Mouse (Mus musculus) layer of hippocampus, adult 2 months (tissue): ENCODE measurements around the gene Vma21-ps. TPM values are rescaled to one million over a fixed set of nuclear protein-coding genes. Genes with fewer than 3 reads are reported as not detected.
"Not testable (repeated sequence)": the region's sequence is repeated elsewhere in the genome, so short reads cannot be mapped to it uniquely, and the experiment has no call there.

Source experiments
- DNase-seq, 2 experiments: peaks; one replicate each; pipeline ENCODE4 v3.0.0; 2022; ENCODE audit warnings: low spot score in 2 of 2
- H3K27ac ChIP-seq: fragments of 200-600 bp; 2 replicates; pipeline ENCODE4 v1.8.1; 2022
- H3K4me3 ChIP-seq: fragments of 200-600 bp; 2 replicates; pipeline ENCODE4 v1.8.1; 2022; ENCODE audit warnings: mild to moderate bottlenecking
- CTCF ChIP-seq: fragments of 200-600 bp; conservative IDR thresholded peaks from 2 replicates; pipeline ENCODE4 v1.8.1; 2022; ENCODE audit warnings: antibody characterized with exemption, mild to moderate bottlenecking, moderate library complexity
- long read RNA-seq, 2 experiments: library from polyadenylated mRNA; stranded (forward); transcript quantifications; one replicate each; pipeline ENCODE4 v2.0.0; 2021; ENCODE audit warnings: borderline mapping rate in 2 of 2
- total RNA-seq, 2 experiments: library from RNA; stranded (reverse); gene quantifications; 2 replicates each; pipeline ENCODE4 v1.2.3; 2021

Gene Vma21-ps
- total RNA-seq, result not detected
- long read RNA-seq, experiment 1, result 0 reads
- long read RNA-seq, experiment 2, result 0 reads

DNA sequence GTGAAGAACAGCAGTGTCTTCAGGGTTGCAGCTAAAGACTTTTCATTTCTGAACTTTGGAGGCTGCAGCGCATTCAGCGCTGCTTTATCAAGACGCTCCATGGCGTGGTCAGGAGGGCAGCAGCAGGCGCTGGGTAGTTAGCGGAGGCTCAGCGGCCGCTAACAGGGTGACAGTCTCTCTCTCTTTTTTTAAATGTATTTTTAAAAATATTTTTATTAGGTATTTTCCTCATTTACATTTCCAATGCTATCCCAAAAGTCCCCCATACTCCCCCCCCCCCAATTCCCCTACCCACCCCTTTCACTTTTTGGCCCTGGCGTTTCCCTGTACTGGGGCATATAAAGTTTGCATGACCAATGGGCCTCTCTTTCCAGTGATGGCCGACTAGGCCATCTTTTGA lies at the start of gene Vma21-ps:
Gene Vma21-ps (minus strand): TSS at position 101 of the 400 bp plus-strand sequence.
- not testable (repeated sequence) for H3K27ac ChIP-seq, H3K4me3 ChIP-seq, DNase-seq

DNA sequence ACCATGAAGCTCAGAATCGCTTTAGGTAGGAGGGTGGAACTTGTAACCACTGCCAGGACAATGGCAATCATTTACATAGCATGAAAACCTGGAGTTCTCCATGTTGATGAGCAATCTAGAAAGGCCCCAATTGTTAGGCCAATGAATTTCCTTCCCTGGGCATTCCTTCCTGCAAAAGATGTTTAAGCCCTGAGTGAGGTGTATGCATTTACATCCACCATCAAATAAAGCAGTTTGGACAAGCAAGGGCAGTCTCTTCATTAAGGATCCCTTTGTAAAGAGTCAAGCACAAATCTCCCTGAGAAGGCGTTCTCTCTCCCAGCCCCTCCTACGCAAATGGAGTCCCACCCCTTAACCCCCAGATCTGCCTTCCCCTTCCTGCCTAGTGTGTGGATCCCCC lies 46.0 kb upstream of the Vma21-ps start:
- Histone ChIP-seq H3K4me3 (no peak overlapping the region), H3K27ac (no peak overlapping the region)
- no peak for DNase-seq
- no peak for TF ChIP-seq CTCF

DNA sequence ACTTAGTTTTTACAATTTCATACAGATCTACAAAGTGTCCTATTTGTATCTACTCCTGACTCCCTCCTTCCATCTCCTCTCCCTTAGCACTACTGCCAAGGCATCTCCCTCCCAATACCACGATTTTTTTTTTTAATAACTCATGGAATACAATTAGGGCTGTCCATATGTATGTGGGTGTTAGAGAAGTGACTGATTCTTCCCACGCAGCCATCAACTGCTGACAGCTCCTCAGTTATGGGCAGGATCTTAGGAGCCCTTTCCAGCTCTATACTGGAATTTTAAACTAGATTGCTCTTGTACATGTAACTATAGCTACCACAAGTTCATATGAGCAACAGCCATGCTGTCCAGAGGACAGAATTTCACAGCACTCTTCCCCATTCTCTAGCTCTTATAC lies 33.6 kb upstream of the Vma21-ps start:
- no peak for TF ChIP-seq CTCF
- Histone ChIP-seq H3K4me3 (no peak overlapping the region), H3K27ac (peak overlapping the region; percentile 71)
- peak in 1 of 2 experiments; percentile 58 for DNase-seq

DNA sequence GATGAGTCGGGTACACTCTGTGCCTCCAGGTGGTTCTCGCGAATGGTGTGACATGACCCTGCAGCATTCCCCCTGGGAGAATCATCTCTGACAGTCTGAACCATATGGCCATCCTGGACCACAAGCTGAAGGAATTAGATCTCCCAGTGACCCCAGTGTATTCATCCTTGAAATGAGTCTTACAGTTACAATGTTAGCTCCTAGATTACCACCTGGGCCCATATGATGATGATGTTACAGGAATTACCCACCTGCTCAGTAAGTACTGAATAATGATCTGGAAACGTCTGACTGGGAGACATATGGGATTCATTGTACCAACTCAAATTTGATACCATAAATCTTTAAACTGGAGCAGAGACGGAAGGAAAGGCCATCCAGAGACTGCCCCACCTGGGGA lies 29.4 kb upstream of the Vma21-ps start:
- no peak for DNase-seq
- Histone ChIP-seq H3K4me3 (no peak overlapping the region), H3K27ac (no peak overlapping the region)
- TF ChIP-seq CTCF, result no peak

DNA sequence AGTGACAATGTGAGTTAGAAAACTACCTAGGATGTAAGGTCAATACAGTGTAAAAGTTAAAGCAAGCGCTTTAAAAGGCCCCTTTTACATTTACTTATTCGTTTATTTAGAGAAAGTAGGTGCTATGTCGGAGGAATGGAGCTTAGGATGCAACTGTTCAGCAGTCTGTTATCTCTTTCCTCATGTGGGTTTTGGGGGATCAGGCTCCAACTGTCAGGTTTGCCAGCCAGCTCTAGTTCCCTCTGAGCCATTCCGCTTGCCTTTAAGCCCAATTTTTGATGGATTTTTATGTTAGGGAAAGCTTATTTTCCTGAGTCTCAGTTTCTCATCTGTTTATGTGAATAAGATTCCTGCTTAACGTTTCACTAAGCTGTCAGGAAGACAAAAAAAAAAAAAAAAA lies 22.3 kb upstream of the Vma21-ps start:
- TF ChIP-seq CTCF, result no peak
- DNase-seq, result peak; percentile 55 to 72
- Histone ChIP-seq H3K4me3 (no peak overlapping the region), H3K27ac (peak overlapping the region; percentile 89)

DNA sequence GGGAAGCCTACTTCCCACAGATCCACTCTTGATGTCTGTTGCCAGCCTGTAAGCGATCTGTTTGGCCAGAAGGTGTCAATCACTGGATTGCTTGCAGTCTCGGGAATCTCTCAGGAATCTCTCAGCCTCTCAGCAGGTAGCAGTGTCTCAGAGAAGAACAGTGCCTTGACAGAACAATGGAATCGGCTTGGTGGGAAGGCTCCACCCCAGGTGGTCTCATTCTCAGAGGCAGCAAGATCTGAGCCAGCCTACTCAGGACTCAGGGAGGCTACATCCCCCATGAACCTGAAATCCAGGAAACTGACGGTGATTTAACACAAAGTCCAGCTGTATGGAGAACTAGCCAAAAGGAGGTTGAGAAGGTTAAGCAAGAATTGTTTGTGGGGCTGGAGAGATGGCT lies 20.5 kb upstream of the Vma21-ps start:
- DNase-seq, result peak in 1 of 2 experiments; percentile 24
- H3K4me3 ChIP-seq, result no peak overlapping the region
- TF ChIP-seq CTCF, result no peak
- peak overlapping the region; percentile 88 for H3K27ac ChIP-seq

DNA sequence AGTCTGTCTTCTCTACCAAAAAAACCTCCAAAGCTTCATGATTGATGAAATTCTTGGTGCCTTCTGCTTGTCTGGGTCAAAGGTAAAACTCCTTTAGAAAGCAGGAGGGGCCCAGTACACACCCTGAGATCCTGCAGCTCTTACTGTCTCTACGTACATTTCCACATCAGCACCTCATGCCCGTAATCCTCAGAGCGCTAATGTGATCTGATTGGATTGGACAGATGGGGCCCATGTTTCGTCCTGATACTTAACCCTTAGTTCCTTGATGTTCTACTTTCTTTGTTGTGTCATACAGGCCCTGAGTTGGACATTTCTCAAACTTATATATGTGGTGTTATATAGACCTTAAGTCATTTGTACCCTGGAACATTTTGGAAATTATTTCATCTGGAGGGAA lies 9.6 kb downstream of the Vma21-ps start:
- H3K27ac ChIP-seq, result no peak overlapping the region
- no peak for DNase-seq
- no peak for TF ChIP-seq CTCF
- no peak overlapping the region for H3K4me3 ChIP-seq

DNA sequence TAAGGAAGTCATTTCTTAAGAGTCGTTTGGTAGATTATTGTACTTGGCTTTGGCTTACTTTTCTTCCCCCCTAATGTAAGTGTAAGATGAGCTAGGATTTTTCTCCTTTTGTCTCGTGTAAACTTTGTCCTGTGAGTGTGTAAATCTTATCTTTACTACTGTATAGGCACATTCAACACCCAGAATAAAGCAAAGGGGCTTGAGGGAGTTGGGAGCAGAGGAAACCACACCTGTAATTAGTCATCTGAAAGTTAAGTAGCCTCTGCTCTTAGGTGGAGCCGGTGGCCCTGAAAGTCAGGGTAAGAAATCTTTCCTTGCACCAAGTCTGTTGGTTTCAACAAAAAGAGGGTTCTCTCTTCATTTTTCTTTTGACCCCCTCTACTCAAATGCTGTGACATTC lies 23.6 kb downstream of the Vma21-ps start:
- no peak for TF ChIP-seq CTCF

DNA sequence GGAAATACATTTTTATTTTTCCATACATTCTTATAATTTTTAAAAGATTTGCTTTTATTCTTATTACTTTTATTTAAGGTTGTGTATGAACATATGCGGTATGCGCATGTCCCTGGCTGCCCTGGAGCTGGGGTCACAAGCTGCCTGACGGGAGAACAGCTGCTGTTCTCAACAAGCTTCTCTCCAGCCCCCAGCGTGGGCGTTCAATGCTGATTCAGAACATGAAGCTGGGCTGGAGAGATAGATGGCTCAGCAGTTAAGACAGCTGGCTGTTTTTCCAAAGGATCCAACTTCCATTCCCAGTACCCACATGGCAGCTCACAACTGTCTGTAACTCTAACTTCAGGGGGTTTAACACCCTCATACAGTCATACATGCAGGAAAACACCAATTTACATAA lies 35.7 kb downstream of the Vma21-ps start:
- TF ChIP-seq CTCF, result no peak
- no peak overlapping the region for H3K4me3 ChIP-seq
- peak overlapping the region; percentile 68 for H3K27ac ChIP-seq
- DNase-seq, result peak; percentile 60 to 67

More for the DNA sequence above, 23.6 kb downstream of the Vma21-ps start:
- H3K4me3 ChIP-seq, result no peak overlapping the region
- no peak overlapping the region for H3K27ac ChIP-seq
- DNase-seq, result no peak

DNA sequence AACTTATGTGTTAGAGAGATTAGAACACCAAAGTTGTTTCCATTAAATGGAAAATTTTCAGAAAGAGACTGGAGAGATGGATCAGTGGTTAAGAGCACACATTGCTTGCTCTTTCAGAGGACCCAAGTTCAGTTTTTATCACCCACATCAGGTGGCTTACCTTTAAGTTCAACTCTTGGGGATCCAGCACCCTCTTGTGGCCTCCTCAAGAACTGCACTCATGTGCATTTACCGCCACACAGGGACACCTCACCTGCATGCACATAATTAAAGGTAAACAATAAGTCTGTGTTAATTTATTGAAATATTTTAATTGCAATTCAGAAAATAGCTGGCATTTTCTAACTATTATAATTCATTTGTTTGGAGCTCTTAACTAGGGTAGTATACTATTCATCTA lies 37.3 kb downstream of the Vma21-ps start:
- Histone ChIP-seq H3K4me3 (no peak overlapping the region), H3K27ac (no peak overlapping the region)
- DNase-seq, result no peak
- peak; percentile 71 for TF ChIP-seq CTCF

Other genes starting within 250 kb of the Vma21-ps start
- 10 to 100 TPM; 11.0 to 12.2 TPM for gene Smc2, start 58.0 kb downstream of the Vma21-ps start, total RNA-seq
- not detected for gene Toporsl, start 99.0 kb upstream of the Vma21-ps start, total RNA-seq